Mouse (Mus musculus) midbrain, embryonic 11.5 days (tissue): ENCODE measurements around the gene Ccdc148. TPM values are rescaled to one million over a fixed set of nuclear protein-coding genes. Genes with fewer than 3 reads are reported as not detected.

Source experiments
- ATAC-seq: fragments of 200-750 bp; cut with Nextera tagmentation; 2 replicates; pipeline ENCODE4 v1.8.0; 2017; ENCODE audit warnings: moderate TSS enrichment, moderate library complexity; ENCODE audit not compliant: low FRiP score
- DNase-seq: peaks from one replicate; pipeline ENCODE4 v3.0.0; 2015; ENCODE audit warnings: low spot score; ENCODE audit errors: missing footprints
- H3K27ac ChIP-seq: fragments of 300-500 bp; sonication (generic); 2 replicates; pipeline ENCODE4 v1.5.1; 2014; ENCODE audit warnings: low read depth, low read length
- H3K27me3 ChIP-seq: fragments of 300-500 bp; sonication (generic); 2 replicates; pipeline ENCODE4 v1.6.1; 2014; ENCODE audit warnings: mild to moderate bottlenecking, low read length, moderate library complexity, mixed read lengths; ENCODE audit not compliant: control insufficient read depth, insufficient read depth
- H3K36me3 ChIP-seq: fragments of 300-500 bp; sonication (generic); 2 replicates; pipeline ENCODE4 v1.6.1; 2014; ENCODE audit warnings: mild to moderate bottlenecking, low read length, moderate library complexity, mixed read lengths; ENCODE audit not compliant: control insufficient read depth, insufficient read depth
- H3K4me1 ChIP-seq: fragments of 300-500 bp; sonication (generic); 2 replicates; pipeline ENCODE4 v1.6.1; 2014; ENCODE audit warnings: low read length; ENCODE audit not compliant: control insufficient read depth, insufficient read depth
- H3K4me2 ChIP-seq: fragments of 300-500 bp; sonication (generic); 2 replicates; pipeline ENCODE4 v1.6.1; 2014; ENCODE audit warnings: mild to moderate bottlenecking, moderate library complexity
- H3K4me3 ChIP-seq: fragments of 300-500 bp; sonication (generic); 2 replicates; pipeline ENCODE4 v1.5.1; 2014; ENCODE audit warnings: low read depth, low read length
- H3K9ac ChIP-seq: fragments of 300-500 bp; sonication (generic); 2 replicates; pipeline ENCODE4 v1.6.1; 2014; ENCODE audit warnings: low read length
- H3K9me3 ChIP-seq: fragments of 300-500 bp; sonication (generic); 2 replicates; pipeline ENCODE4 v1.6.1; 2016; ENCODE audit warnings: low read length; ENCODE audit not compliant: control insufficient read depth
- WGBS: fragments of 180-500 bp; shearing (Covaris S2); extraction: QIAGEN DNeasy Blood & Tissue Kit; methylation state at CpG from one replicate; pipeline ENCODE4 v1.1.7; 2014; 5-methylcytosine and 5-hydroxymethylcytosine counted together
- polyA plus RNA-seq: library from polyadenylated mRNA; unstranded; fragments of >200 nt; fragmentation: Nextera tagmentation; extraction: Ambion mirVana; gene quantifications from 2 replicates; pipeline ENCODE4 v1.2.1, GENCODE M21; 2014

The Ccdc148 gene
- polyA plus RNA-seq, 1 experiment from 2014 or later = 0.55 TPM

DNA sequence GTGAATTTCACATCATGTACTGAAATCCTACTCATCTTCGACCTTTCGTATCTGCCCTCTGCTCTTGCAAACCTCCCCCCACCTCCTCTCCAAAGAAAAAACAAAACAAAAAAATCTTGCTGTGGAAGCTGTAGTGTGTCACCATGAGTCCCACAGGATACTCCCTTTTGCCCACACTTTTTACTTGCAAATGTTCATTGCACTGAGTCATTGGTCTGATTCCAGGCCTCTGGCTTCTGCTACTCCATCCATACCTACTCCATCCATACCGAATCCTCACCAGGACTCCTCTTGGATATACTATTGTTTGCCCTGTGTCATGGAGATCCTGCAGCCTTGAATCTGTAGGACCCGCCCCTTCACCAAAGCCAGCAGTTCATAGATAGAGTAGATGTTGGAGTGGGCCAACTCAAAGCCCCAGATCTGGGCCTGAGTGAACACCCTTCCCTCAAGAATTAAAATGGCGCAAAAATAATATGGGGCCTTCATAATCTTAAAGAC, 39.0 kb upstream of the Ccdc148 start:
- DNase-seq (no peak), ATAC-seq (no peak)
- WGBS = 95% methylated on average over 5 of the region's 5 CpGs
- H3K4me1 ChIP-seq = no peaks in the 10 kb centered on the region
- no peak overlapping the region for H3K4me2 ChIP-seq
- H3K4me3 ChIP-seq = no peak overlapping the region
- no peak overlapping the region for H3K9ac ChIP-seq
- H3K36me3 ChIP-seq = no peaks in the 10 kb centered on the region
- H3K27me3 ChIP-seq = no peaks in the 10 kb centered on the region
- H3K27ac ChIP-seq = no peak overlapping the region
- no peaks in the 10 kb centered on the region for H3K9me3 ChIP-seq

DNA sequence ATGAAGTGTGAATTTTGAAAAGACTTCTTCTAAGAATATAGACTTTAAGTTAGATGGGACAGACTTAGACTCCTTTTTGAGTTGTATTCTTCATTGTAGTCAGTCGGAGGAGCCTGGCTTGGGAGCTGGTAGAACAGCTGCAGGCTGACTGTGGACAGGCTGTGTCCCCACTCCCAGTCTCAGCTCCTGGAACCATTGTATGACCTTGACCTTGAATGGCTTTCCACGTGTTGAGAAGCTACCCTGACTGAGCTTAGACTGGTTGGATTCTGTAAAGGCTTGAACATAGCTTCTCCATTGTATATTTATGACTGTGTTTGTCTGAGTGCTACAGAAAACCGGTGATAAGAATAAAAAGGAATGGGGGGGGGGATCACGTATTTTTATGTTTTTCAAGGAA, 36.7 kb upstream of the Ccdc148 start:
- no peaks in the 10 kb centered on the region for H3K36me3 ChIP-seq
- no peaks in the 10 kb centered on the region for H3K4me1 ChIP-seq
- no peak overlapping the region for H3K4me3 ChIP-seq
- no peak for ATAC-seq
- no peaks in the 10 kb centered on the region for H3K27me3 ChIP-seq
- WGBS = 90% methylated on average over 4 of the region's 4 CpGs
- H3K9me3 ChIP-seq = no peaks in the 10 kb centered on the region
- no peak overlapping the region for H3K4me2 ChIP-seq
- DNase-seq = no peak
- H3K9ac ChIP-seq = no peak overlapping the region
- no peak overlapping the region for H3K27ac ChIP-seq

DNA sequence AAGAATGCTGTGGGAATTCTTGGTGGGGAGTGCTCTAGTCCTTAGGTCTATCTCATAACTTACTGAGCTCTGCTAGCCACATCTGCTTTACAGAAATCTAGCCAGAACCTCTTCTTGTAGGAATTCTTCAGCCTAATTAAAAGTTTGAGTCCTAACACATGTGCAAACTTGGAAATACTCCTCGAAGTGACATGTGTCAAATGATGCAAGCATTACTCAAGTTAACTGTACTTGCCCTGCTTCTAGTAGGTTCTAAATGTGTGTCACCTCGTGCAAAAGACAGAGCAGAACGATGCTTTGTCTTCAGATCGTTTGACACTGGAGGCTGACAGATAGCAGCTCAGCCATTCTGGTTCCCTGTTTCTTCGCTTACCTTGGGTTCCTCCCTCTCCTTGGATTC, 32.6 kb upstream of the Ccdc148 start:
- H3K27me3 ChIP-seq = no peaks in the 10 kb centered on the region
- DNase-seq (no peak), ATAC-seq (no peak)
- no peaks in the 10 kb centered on the region for H3K4me1 ChIP-seq
- H3K4me2 ChIP-seq = no peak overlapping the region
- H3K9ac ChIP-seq = no peak overlapping the region
- 92% methylated on average over 5 of the region's 5 CpGs for WGBS
- no peaks in the 10 kb centered on the region for H3K9me3 ChIP-seq
- no peak overlapping the region for H3K4me3 ChIP-seq
- no peaks in the 10 kb centered on the region for H3K36me3 ChIP-seq
- no peak overlapping the region for H3K27ac ChIP-seq

DNA sequence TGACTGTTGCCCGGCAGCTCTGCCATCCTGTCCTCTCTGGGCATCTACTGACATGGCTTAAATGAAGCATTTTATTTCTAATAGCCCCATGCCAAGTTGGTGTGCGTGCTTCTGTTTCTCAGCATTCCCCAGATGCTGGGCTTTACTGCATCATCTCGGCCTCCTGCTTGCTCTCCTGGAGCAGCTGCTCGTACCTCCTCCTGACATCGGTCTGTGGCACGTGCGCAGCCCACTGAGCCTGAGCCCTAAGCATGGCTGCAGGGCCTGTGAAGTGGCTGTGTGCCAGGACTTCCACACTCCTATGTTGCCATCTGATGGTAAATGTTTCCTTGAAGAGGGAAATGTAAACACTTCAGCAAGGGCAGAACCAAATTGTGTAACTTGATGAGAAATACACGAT, 31.0 kb upstream of the Ccdc148 start:
- Histone ChIP-seq H3K4me1 (no peaks in the 10 kb centered on the region), H3K9ac (no peak overlapping the region), H3K4me3 (no peak overlapping the region), H3K27ac (no peak overlapping the region), H3K9me3 (no peaks in the 10 kb centered on the region), H3K27me3 (no peaks in the 10 kb centered on the region), H3K36me3 (no peaks in the 10 kb centered on the region), H3K4me2 (no peak overlapping the region)
- 95% methylated on average over 8 of the region's 8 CpGs for WGBS
- no peak for ATAC-seq
- DNase-seq = no peak

DNA sequence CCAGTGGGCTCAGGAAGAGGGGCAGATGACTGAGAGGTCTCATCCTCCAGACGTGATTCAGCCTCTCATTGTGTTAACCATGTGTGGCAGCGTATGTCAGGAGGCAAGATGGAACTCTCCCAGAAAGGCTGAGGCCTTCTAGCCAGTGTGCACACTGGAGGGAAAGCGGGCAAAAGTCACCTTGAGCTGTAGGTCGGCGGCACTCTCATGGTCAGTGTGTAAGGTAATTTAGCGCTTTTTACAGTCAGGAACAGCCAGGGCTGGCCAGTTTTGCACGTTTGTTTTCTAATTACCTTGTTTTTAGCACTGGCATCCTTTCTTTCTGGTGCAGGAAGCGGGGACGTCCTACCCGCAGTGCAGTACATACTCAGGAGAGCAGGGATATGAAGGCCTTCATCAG, 29.7 kb upstream of the Ccdc148 start:
- no peak for ATAC-seq
- Histone ChIP-seq H3K9me3 (no peaks in the 10 kb centered on the region), H3K36me3 (no peaks in the 10 kb centered on the region), H3K9ac (no peak overlapping the region), H3K4me1 (no peaks in the 10 kb centered on the region), H3K4me2 (no peak overlapping the region), H3K4me3 (no peak overlapping the region), H3K27me3 (no peaks in the 10 kb centered on the region), H3K27ac (no peak overlapping the region)
- DNase-seq = no peak
- 93% methylated on average over 10 of the region's 10 CpGs for WGBS

DNA sequence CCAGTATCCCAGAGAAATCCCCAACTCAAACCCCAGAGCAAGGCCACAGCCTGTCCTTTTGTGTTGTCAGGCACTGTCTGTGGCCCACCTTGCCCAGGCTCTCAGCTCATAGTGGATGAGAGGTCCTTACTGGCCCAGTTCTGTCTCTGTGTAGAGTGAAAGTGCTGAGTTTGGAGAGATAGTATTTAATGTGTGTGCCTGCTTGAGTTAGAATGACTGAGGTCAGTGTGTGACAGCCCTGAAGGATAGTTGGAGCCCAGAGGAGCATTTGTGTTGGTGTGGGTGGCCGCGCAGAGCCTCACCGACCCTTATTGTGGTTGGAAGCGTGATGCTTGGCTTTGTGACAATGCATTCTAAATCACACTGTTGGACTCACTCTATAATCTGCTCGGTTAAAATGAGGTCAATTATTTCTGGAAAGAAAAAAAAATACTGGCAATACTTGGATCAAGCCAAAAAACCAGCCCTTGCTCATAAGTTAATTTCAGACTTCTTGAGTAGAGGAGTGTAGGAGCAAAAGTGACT, 29.2 kb upstream of the Ccdc148 start:
- Histone ChIP-seq H3K9ac (no peak overlapping the region), H3K36me3 (no peaks in the 10 kb centered on the region), H3K9me3 (no peaks in the 10 kb centered on the region), H3K27ac (no peak overlapping the region), H3K4me3 (no peak overlapping the region), H3K27me3 (no peaks in the 10 kb centered on the region), H3K4me1 (no peaks in the 10 kb centered on the region), H3K4me2 (no peak overlapping the region)
- no peak for ATAC-seq
- 88% methylated on average over 5 of the region's 5 CpGs for WGBS
- no peak for DNase-seq

DNA sequence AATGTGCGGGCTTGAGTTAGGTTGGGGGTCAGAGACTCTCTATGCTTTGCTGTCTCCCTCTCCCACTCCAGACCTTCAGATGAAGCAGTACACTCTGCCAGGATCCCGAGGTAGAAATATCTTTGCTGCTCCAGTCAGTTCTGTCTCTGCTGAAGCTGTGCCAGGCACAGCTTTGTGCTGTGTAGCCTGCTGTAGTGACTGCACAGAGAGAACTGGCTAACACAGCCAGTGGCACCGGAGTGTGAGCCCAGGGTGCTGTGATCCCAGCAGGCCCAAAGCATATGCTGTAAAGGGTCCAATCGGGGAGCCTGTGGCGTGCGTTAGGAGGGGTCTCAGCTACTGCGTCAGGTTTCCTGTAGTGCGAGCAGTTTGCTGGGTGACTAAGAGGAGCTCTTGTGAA, 27.8 kb upstream of the Ccdc148 start:
- Histone ChIP-seq H3K4me3 (no peak overlapping the region), H3K4me1 (no peaks in the 10 kb centered on the region), H3K9ac (no peak overlapping the region), H3K27ac (no peak overlapping the region), H3K4me2 (no peak overlapping the region), H3K9me3 (no peaks in the 10 kb centered on the region), H3K27me3 (no peaks in the 10 kb centered on the region), H3K36me3 (no peaks in the 10 kb centered on the region)
- 88% methylated on average over 8 of the region's 8 CpGs for WGBS
- ATAC-seq (no peak), DNase-seq (no peak)

DNA sequence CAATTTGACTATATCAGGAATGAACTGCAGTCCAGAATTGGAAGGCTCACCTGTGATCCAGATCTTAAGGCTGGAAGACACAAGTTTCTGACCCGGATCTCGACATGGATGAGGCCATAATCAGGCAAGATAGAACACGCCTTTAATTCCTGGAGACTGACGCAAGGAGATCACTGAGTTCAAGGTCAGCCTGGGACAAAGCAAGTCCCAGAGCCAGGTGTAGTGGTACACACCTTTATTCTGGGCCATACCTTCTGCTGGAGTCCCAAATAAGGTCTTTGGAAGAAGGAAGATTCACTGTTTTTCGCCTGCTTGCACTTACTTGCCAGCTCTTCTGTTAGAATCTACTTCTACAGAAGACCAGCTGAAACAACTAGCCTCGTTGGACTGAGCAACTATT, 26.5 kb upstream of the Ccdc148 start:
- Histone ChIP-seq H3K4me3 (no peak overlapping the region), H3K27me3 (no peaks in the 10 kb centered on the region), H3K9ac (no peak overlapping the region), H3K4me1 (no peaks in the 10 kb centered on the region), H3K36me3 (no peaks in the 10 kb centered on the region), H3K9me3 (no peaks in the 10 kb centered on the region), H3K27ac (no peak overlapping the region), H3K4me2 (no peak overlapping the region)
- no peak for DNase-seq
- ATAC-seq = no peak
- 92% methylated on average over 6 of the region's 6 CpGs for WGBS

DNA sequence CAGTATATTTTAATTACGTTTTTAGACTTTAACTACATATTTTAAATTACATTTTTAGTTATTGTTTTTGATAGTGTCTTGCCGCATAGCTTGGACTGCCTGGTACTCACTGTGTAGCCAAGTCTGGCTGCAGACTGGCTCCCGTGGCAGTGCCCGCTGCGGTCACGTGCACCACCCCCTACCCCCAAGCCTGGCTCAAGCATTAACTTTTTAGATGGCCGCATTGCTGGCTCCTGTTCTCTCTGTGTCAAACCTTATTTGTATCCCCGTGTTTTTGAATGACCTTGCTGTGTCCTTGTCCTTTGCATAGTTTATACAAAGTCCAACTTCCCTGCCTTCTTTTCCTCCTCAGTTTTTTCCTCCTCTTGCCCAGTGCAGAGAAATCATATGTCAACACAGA, 25.6 kb upstream of the Ccdc148 start:
- Histone ChIP-seq H3K4me3 (no peak overlapping the region), H3K27me3 (no peaks in the 10 kb centered on the region), H3K9me3 (no peaks in the 10 kb centered on the region), H3K4me1 (no peaks in the 10 kb centered on the region), H3K9ac (no peak overlapping the region), H3K4me2 (no peak overlapping the region), H3K36me3 (no peaks in the 10 kb centered on the region), H3K27ac (no peak overlapping the region)
- DNase-seq (no peak), ATAC-seq (no peak)
- WGBS = 94% methylated on average over 8 of the region's 8 CpGs
